Mouse (Mus musculus) cerebellum, adult 2 months (tissue): ENCODE data around the gene Gm10135. TPM values are rescaled to one million over a fixed set of nuclear protein-coding genes. Genes with fewer than 3 reads are reported as not detected.
"Not testable (repeated sequence)": the region's sequence is repeated elsewhere in the genome, so short reads cannot be mapped to it uniquely, and the experiment has no call there.

Experiments used
- DNase-seq, 2 experiments: peaks; one replicate each; pipeline ENCODE4 v3.0.0; 2021
- H3K27ac ChIP-seq: fragments of 200-500 bp; 2 replicates; pipeline ENCODE4 v1.5.1; 2012; ENCODE audit warnings: low read length, control low read depth, inconsistent platforms; ENCODE audit not compliant: insufficient read depth
- H3K27me3 ChIP-seq: fragments of 200-500 bp; 2 replicates; pipeline ENCODE4 v1.6.1; 2012; ENCODE audit warnings: inconsistent platforms, mild to moderate bottlenecking, low read length, moderate library complexity; ENCODE audit not compliant: control insufficient read depth, insufficient read depth
- H3K4me1 ChIP-seq: fragments of 200-500 bp; 2 replicates; pipeline ENCODE4 v1.6.1; 2011; ENCODE audit warnings: low read length; ENCODE audit not compliant: control insufficient read depth, insufficient read depth
- H3K4me3 ChIP-seq: fragments of 200-500 bp; replicated peaks from 2 replicates; pipeline ENCODE3; 2011; ENCODE audit warnings: mild to moderate bottlenecking, low read depth, low read length, control low read depth; ENCODE audit not compliant: insufficient read depth
- CTCF ChIP-seq: fragments of 200-500 bp; IDR thresholded peaks from 2 replicates; pipeline ENCODE4 v1.5.1; 2011; ENCODE audit warnings: low read depth, mild to moderate bottlenecking, control low read depth, low read length, moderate library complexity, borderline replicate concordance; ENCODE audit not compliant: insufficient read depth
- POLR2A ChIP-seq: fragments of 200-500 bp; IDR thresholded peaks from 2 replicates; pipeline ENCODE4 v1.6.1; 2011; ENCODE audit warnings: low read length, control low read depth, borderline replicate concordance; ENCODE audit not compliant: insufficient read depth
- WGBS: fragments of 180-500 bp; shearing (Covaris S2); methylation state at CpG from one replicate; pipeline ENCODE4 v1.1.7; 2018; 5-methylcytosine and 5-hydroxymethylcytosine counted together
- polyA plus RNA-seq: library from polyadenylated mRNA; depleted of rRNA; stranded (reverse); fragments of >200 nt; gene quantifications from 2 replicates; pipeline ENCODE4 v1.2.3, GENCODE M21; 2012

Gene Gm10135
- polyA plus RNA-seq, 1 experiment, result not detected

DNA sequence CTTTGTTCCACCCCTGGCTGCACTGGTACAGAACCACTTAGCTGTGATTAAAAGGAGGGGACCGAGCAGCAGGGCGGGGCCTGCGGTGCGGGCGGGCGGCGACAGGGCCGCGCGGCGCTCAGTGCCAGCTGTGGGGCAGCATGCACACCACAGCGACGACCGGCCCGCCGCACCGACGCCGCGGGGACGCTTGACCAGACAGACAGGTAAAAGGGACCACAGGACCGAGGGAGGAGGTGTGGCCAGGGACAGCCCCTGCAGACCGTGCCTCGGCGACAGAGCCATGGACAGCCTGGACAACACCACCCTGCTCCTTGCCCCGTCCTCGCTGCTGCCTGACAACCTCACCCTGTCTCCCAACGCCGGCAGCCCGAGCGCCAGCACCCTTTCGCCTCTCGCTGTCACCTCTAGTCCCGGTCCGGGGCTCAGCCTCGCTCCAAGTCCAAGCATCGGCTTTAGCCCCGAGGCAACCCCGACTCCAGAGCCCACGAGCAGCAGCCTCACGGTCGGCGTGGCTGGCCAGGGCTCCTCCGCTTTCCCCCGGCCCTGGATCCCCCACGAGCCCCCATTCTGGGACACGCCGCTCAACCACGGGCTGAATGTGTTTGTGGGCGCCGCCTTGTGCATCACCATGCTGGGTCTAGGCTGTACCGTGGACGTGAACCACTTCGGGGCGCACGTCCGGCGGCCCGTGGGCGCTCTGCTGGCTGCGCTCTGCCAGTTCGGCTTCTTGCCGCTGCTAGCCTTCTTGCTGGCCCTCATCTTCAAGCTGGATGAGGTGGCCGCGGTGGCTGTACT lies 32.5 kb upstream of the Gm10135 start, which contains the start of gene Slc10a4:
Slc10a4 (plus strand) TSS at position 100 of the 798 bp plus-strand sequence.
- H3K4me1 ChIP-seq, result no peaks in the 10 kb centered on the region
- H3K4me3 ChIP-seq, result no peak within 1 kb of the TSS
- no peaks in the 10 kb centered on the region; the same call in 1 of the 2 replicates for H3K27me3 ChIP-seq
- no peak within 1 kb of the TSS for H3K27ac ChIP-seq
- no peak for DNase-seq
- TF ChIP-seq CTCF (no peak), POLR2A (no peak)
- 5% methylated on average over 65 of the region's 65 CpGs for WGBS

DNA sequence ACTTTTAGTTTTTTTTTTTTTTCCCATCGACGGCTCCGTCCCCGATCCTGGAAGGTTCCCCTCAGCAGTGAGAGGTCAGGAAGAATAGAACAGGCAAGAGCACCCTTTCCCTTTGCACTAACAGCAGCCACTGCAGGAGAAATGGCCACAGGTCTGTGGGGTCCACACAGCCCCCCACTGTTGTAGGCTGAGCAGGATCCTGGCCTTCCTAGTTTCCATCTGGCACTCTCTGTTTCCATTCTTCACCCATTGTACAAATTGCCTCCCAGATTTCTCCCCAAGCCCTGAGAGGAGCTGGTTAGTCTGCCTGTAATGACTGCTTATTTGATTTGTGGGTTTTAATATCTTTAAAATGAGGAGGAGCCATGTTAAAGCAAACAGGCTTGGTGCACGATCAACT lies 29.5 kb upstream of the Gm10135 start:
- no peaks in the 10 kb centered on the region for H3K4me1 ChIP-seq
- DNase-seq, result no peak
- no peak for TF ChIP-seq POLR2A
- no peak for TF ChIP-seq CTCF
- H3K27me3 ChIP-seq, result no peaks in the 10 kb centered on the region; the same call in 1 of the 2 replicates
- H3K4me3 ChIP-seq, result no peak overlapping the region
- no peak overlapping the region for H3K27ac ChIP-seq
- 87% methylated on average over 5 of the region's 5 CpGs for WGBS

DNA sequence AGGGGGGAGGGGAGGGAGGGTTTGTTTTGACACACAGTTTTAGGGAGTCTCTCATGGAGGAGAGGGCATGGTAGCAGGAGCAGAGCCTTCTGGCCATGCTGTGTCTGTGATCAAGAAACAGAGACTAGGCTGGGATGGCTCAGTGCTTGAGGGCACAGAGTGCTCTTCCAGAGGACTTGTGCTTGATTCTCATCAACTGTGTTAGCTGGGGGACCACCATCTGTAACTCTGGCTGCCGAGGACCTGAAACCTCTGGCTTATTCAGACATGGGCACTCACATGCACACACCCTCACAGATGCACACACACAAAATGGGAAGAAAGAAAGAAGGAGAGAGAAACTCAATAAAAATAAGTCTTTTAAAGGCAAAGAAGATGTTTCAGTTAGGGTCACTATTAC lies 24.0 kb upstream of the Gm10135 start:
- H3K4me1 ChIP-seq, H3K4me3 ChIP-seq: not testable (repeated sequence)
- WGBS, result 77% methylated on average over 1 of the region's 1 CpGs

DNA sequence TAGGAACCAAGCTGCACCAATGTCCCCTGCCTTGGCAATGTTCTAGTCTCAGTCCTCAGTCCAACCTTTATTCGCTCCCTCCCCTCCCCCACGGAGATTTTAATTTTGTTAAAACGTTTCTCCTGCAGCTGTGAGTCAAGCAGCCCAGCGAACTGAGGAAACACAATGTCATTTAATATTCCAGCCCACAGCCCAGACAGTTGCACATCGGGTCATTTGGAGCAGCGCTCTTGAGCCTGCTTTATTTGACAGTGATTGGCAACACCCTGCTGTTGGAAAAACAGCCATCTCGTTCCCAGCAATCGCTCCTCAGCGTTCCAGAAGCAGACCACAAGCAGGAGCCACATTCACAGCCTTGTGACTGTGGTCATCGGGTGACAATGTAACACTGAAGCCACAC lies 20.9 kb upstream of the Gm10135 start:
- whole genome bisulfite sequencing, result 10% methylated on average over 10 of the region's 10 CpGs
- DNase-seq, result no peak
- H3K4me1 ChIP-seq, result no peaks in the 10 kb centered on the region
- no peak overlapping the region for H3K27ac ChIP-seq
- TF ChIP-seq POLR2A (no peak), CTCF (no peak)
- H3K27me3 ChIP-seq, result no peaks in the 10 kb centered on the region
- H3K4me3 ChIP-seq, result no peak overlapping the region

More for the DNA sequence above, 24.0 kb upstream of the Gm10135 start:
- not testable (repeated sequence) for H3K27me3 ChIP-seq, H3K27ac ChIP-seq, DNase-seq

DNA sequence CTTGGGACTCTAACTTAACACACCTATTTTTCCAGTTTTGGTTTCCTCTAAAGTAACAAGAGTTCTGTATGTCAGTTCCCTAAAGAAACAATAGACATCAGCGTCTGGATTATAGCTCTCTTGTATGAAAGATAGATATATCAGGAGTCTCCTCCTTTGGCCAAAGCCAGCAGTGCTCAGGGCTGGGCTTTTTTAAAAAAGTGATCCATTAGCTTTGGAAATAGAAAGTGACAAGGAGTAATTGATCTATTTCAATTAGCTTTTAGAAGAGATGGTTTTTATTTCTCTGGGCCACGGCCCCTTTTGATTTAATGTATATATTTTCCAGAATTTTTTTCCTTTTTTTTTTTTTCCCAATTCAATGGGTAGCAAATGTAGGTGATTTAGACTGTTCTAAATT lies 20.4 kb upstream of the Gm10135 start:
- no peak for DNase-seq
- TF ChIP-seq CTCF (no peak), POLR2A (no peak)
- no peaks in the 10 kb centered on the region for H3K4me1 ChIP-seq
- no peaks in the 10 kb centered on the region for H3K27me3 ChIP-seq
- no peak overlapping the region for H3K4me3 ChIP-seq
- no peak overlapping the region for H3K27ac ChIP-seq
- 54% methylated on average over 2 of the region's 2 CpGs for WGBS

DNA sequence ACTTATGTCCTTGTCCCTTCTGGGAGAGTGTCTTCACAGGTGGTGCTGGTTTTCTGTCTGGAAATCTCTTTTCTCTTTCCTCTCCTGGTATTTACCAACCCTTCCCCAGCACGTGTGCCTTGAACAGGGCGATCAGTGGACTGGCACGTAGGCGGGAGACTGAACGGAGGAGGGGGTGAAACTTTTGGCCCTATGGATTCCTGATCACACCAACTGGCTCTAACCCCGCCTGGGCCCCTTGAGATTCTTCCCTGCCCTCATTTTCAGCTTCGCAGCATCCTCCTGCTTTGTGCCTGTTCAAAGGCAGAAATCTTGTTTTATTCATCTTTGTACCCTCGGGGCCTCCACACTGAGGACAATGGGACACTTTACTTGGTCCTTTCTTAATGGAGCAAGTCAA lies 19.9 kb upstream of the Gm10135 start:
- H3K27ac ChIP-seq, result no peak overlapping the region
- TF ChIP-seq CTCF (no peak), POLR2A (no peak)
- no peak for DNase-seq
- no peaks in the 10 kb centered on the region for H3K27me3 ChIP-seq
- 26% methylated on average over 8 of the region's 8 CpGs for WGBS
- no peak overlapping the region for H3K4me3 ChIP-seq
- H3K4me1 ChIP-seq, result no peaks in the 10 kb centered on the region

DNA sequence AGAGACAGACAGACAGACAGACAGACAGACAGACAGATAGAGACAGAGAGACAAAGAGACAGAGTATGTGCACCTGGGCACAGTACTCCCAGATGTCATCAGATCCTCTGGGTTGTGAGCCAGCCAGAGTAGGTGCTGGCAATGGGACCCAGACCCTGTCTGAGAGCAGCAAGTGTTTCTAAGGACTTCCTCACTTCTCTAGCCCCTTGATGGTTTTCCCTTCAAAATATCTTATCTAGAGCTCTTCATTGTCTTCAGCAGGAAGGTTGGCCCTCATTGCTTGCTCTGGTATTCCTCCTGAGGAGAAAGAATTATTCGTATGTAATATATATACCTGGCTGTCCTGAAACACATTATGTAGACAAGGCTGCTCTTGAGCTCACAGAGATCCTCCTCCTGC lies 18.0 kb upstream of the Gm10135 start:
- no peak for TF ChIP-seq POLR2A
- TF ChIP-seq CTCF, result no peak
- DNase-seq, result no peak
- H3K4me1 ChIP-seq, result no peaks in the 10 kb centered on the region
- no peak overlapping the region for H3K4me3 ChIP-seq
- no peaks in the 10 kb centered on the region for H3K27me3 ChIP-seq
- no peak overlapping the region for H3K27ac ChIP-seq
- 92% methylated on average over 1 of the region's 1 CpGs for WGBS

DNA sequence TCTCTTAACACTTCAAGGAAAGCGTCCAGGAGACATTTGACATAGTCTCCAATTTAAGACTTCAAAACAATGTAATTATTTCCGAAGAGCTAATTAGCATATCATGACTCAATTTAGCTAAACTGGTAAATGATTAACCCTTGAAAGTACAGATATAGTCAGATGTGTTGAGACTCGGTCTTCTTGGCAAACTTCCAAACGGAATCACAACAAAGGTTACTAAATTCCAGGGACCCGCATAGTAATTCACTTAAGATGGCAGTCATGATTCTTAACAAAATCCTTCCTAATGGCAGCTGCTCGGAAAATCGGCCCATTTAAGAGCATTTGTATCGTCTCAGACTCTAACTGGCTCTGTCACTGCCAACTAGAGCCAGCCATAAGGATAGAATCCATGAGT lies 15.3 kb upstream of the Gm10135 start:
- WGBS, result 45% methylated on average over 8 of the region's 8 CpGs
- H3K27ac ChIP-seq, result no peak overlapping the region
- no peak for TF ChIP-seq POLR2A
- no peak for TF ChIP-seq CTCF
- no peaks in the 10 kb centered on the region for H3K27me3 ChIP-seq
- H3K4me3 ChIP-seq, result no peak overlapping the region
- DNase-seq, result no peak
- no peaks in the 10 kb centered on the region for H3K4me1 ChIP-seq

DNA sequence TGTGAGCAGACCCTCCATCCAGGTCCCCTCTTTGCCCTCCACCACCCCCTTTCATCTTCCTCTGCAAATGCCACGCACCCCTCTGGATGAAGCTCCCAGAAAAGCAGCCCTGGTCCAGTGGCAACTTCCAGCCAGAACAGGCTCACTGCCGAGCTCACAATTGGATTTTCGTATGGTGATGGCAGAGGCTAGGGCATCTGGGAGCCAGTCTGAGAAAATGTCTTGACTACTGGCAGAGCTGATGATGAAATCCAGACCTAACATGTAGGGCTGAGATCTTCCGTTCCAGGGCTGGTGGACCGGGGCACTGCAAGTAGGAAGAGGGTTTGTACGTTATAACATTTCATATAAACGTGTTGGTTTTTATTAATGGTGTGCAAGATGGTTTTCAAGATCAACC lies 13.3 kb upstream of the Gm10135 start:
- 85% methylated on average over 7 of the region's 7 CpGs for WGBS
- Histone ChIP-seq H3K27me3 (no peaks in the 10 kb centered on the region), H3K4me3 (no peak overlapping the region), H3K27ac (no peak overlapping the region), H3K4me1 (no peaks in the 10 kb centered on the region)
- no peak for TF ChIP-seq POLR2A
- no peak for TF ChIP-seq CTCF
- DNase-seq, result no peak
